29 mouse cellular contexts compared by ENCODE assay signal in genomic region chr10:6958791-6959190, GRCm38 (mm10).
"Had no signal": no experiment of that assay in that cellular context is flagged by ENCODE, and none has a peak within 500 bp of the region (broad histone marks: within the 10 kb centered on the region; RNA-seq: fewer than 3 reads in every experiment).

No protein-coding gene starts in this region.

- H3K27me3 ChIP-seq: embryonic facial prominence, embryonic 12.5 days; embryonic facial prominence, embryonic 13.5 days; embryonic facial prominence, embryonic 15.5 days; forebrain, embryonic 12.5 days; forebrain, embryonic 13.5 days; forebrain, embryonic 15.5 days had no signal

- H3K9ac ChIP-seq: embryonic facial prominence, embryonic 12.5 days; embryonic facial prominence, embryonic 13.5 days; embryonic facial prominence, embryonic 15.5 days; forebrain, embryonic 12.5 days; forebrain, embryonic 13.5 days; forebrain, embryonic 15.5 days; forebrain, postnatal 0 days had no signal

- DNase-seq: cerebellum, adult 2 months; cerebellum, adult 8-10 months; cerebellum, adult 9-10 months; cerebellum, adult 9-11 months; cerebellum, postnatal 10 days; cerebellum, postnatal 14 days; cerebellum, postnatal 25 days; cerebellum, postnatal 36 days; embryo, embryonic 11 days; forebrain, postnatal 0 days; gastrocnemius, adult 2 months; gastrocnemius, postnatal 10 days; gastrocnemius, postnatal 14 days; gastrocnemius, postnatal 25 days; gastrocnemius, postnatal 36 days; heart, adult 11 months; heart, adult 18-20 months; heart, adult 2 months had no signal

- H3K27ac ChIP-seq: embryonic facial prominence, embryonic 10.5 days; embryonic facial prominence, embryonic 12.5 days; embryonic facial prominence, embryonic 13.5 days; embryonic facial prominence, embryonic 15.5 days; forebrain, embryonic 10.5 days; forebrain, embryonic 12.5 days; forebrain, embryonic 13.5 days; forebrain, embryonic 15.5 days; gastrocnemius, adult 2 months; heart, adult 2 months had no signal

- H3K4me3 ChIP-seq: embryonic facial prominence, embryonic 10.5 days; embryonic facial prominence, embryonic 12.5 days; embryonic facial prominence, embryonic 13.5 days; embryonic facial prominence, embryonic 15.5 days; erythroblast, embryonic 14.5 days; forebrain, embryonic 10.5 days; forebrain, embryonic 12.5 days; forebrain, embryonic 13.5 days; forebrain, embryonic 15.5 days; gastrocnemius, adult 2 months; heart, adult 2 months had no signal

- H3K36me3 ChIP-seq: embryonic facial prominence, embryonic 10.5 days; embryonic facial prominence, embryonic 12.5 days; embryonic facial prominence, embryonic 13.5 days; embryonic facial prominence, embryonic 15.5 days; forebrain, embryonic 10.5 days; forebrain, embryonic 12.5 days; forebrain, embryonic 15.5 days had no signal

- H3K4me2 ChIP-seq: embryonic facial prominence, embryonic 12.5 days; embryonic facial prominence, embryonic 13.5 days; embryonic facial prominence, embryonic 15.5 days; forebrain, embryonic 12.5 days; forebrain, embryonic 13.5 days; forebrain, embryonic 15.5 days had no signal

- H3K4me1 ChIP-seq: embryonic facial prominence, embryonic 10.5 days; embryonic facial prominence, embryonic 12.5 days; embryonic facial prominence, embryonic 13.5 days; embryonic facial prominence, embryonic 15.5 days; forebrain, embryonic 10.5 days; forebrain, embryonic 12.5 days; forebrain, embryonic 13.5 days; forebrain, embryonic 15.5 days had no signal

- H3K9me3 ChIP-seq: embryonic facial prominence, embryonic 10.5 days; embryonic facial prominence, embryonic 12.5 days; embryonic facial prominence, embryonic 13.5 days; embryonic facial prominence, embryonic 15.5 days; forebrain, embryonic 10.5 days; forebrain, embryonic 12.5 days; forebrain, embryonic 13.5 days; forebrain, embryonic 15.5 days had no signal

- ATAC-seq: forebrain, embryonic 13.5 days; forebrain, embryonic 14.5 days; forebrain, embryonic 15.5 days; forebrain, embryonic 16.5 days; forebrain, postnatal 0 days had no signal
